Mouse (Mus musculus): ENCODE data around the gene Arg2.
A peak's percentile ranks its signal among the peaks of the same experiment; 100 is the strongest.
"Not testable (repeated sequence)": the region's sequence is repeated elsewhere in the genome, so short reads cannot be mapped to it uniquely, and the experiment has no call there.

Arg2 gene

GRCm38 (mm10) chr12:79171269-79171995 lies 40.9 kb downstream of the Arg2 start:
- peak; percentile 13 for DNase-seq (ENCODE audit: low spot score)

- DNase-seq (ENCODE audit: low spot score) = peak; percentile 94
Measured at GRCm38 (mm10) chr12:79172019-79172941, 41.7 kb downstream of the Arg2 start, which contains the start of gene Vti1b. Vti1b (minus strand) TSS chr12:79172667.

GRCm38 (mm10) chr12:79173721-79174120 lies 43.1 kb downstream of the Arg2 start:
- no peak for DNase-seq (ENCODE audit: low spot score)

- DNase-seq (ENCODE audit: low spot score) = no peak
Measured at GRCm38 (mm10) chr12:79175998-79176397, 45.4 kb downstream of the Arg2 start.

GRCm38 (mm10) chr12:79185160-79185559 lies 54.6 kb downstream of the Arg2 start:
- DNase-seq (ENCODE audit: low spot score) = not testable (repeated sequence)

- peak; percentile 53 for DNase-seq (ENCODE audit: low spot score)
Measured at GRCm38 (mm10) chr12:79190931-79191673, 60.5 kb downstream of the Arg2 start.

GRCm38 (mm10) chr12:79191701-79192100 lies 61.1 kb downstream of the Arg2 start:
- DNase-seq (ENCODE audit: low spot score) = peak; percentile 87

GRCm38 (mm10) chr12:79192193-79192592 lies 61.6 kb downstream of the Arg2 start, which contains the start of gene Rdh11:
Rdh11 (minus strand) TSS chr12:79192293.
- DNase-seq (ENCODE audit: low spot score) = no peak

- peak; percentile 48 for DNase-seq (ENCODE audit: low spot score)
Measured at GRCm38 (mm10) chr12:79193441-79193840, 62.9 kb downstream of the Arg2 start.

- DNase-seq (ENCODE audit: low spot score) = no peak
Measured at GRCm38 (mm10) chr12:79197105-79197504, 66.5 kb downstream of the Arg2 start.

GRCm38 (mm10) chr12:79201882-79202281 lies 71.3 kb downstream of the Arg2 start:
- DNase-seq (ENCODE audit: low spot score) = no peak

Measured in T-cell, adult 2 months (primary cell).